Mouse (Mus musculus): ENCODE measurements around the gene Npr1.

GRCm38 (mm10) chr3:90493831-90494540 lies 28.3 kb upstream of the Npr1 start:
- TF ChIP-seq CTCF (IDR thresholded peaks at IDR 0.05), result no peak
- no peak for TF ChIP-seq EP300 (IDR thresholded peaks at IDR 0.05; ENCODE audit: insufficient read depth, low read depth, low read length)
- no peak for TF ChIP-seq POLR2A (IDR thresholded peaks at IDR 0.05; ENCODE audit: insufficient read depth, low read depth, low read length)
